Mouse (Mus musculus) hindbrain, embryonic 12.5 days (tissue): ENCODE data around the gene Gm10715. TPM values are rescaled to one million over a fixed set of nuclear protein-coding genes. Genes with fewer than 3 reads are reported as not detected.
"Not testable (repeated sequence)": the region's sequence is repeated elsewhere in the genome, so short reads cannot be mapped to it uniquely, and the experiment has no call there.

Experiments used
- ATAC-seq: fragments of 200-750 bp; cut with Nextera tagmentation; 2 replicates; pipeline ENCODE4 v1.8.0; 2017; ENCODE audit warnings: moderate TSS enrichment; ENCODE audit not compliant: low FRiP score
- H3K27ac ChIP-seq: fragments of 300-500 bp; sonication (generic); 2 replicates; pipeline ENCODE4 v1.5.1; 2016; ENCODE audit warnings: mild to moderate bottlenecking
- H3K27me3 ChIP-seq: fragments of 300-500 bp; sonication (generic); 2 replicates; pipeline ENCODE4 v1.6.1; 2016; ENCODE audit warnings: mild to moderate bottlenecking
- H3K36me3 ChIP-seq: fragments of 300-500 bp; sonication (generic); 2 replicates; pipeline ENCODE4 v1.6.1; 2016; ENCODE audit warnings: mild to moderate bottlenecking
- H3K4me1 ChIP-seq: fragments of 300-500 bp; sonication (generic); 2 replicates; pipeline ENCODE4 v1.6.1; 2016
- H3K4me2 ChIP-seq: fragments of 300-500 bp; sonication (generic); replicated peaks from 2 replicates; pipeline ENCODE4 v1.6.1; 2016; ENCODE audit warnings: mild to moderate bottlenecking
- H3K4me3 ChIP-seq: fragments of 300-500 bp; sonication (generic); 2 replicates; pipeline ENCODE4 v1.5.1; 2016; ENCODE audit warnings: mild to moderate bottlenecking
- H3K9ac ChIP-seq: fragments of 300-500 bp; sonication (generic); 2 replicates; pipeline ENCODE4 v1.6.1; 2016; ENCODE audit warnings: mild to moderate bottlenecking, moderate library complexity
- H3K9me3 ChIP-seq: fragments of 300-500 bp; sonication (generic); replicated peaks from 2 replicates; pipeline ENCODE4 v1.6.1; 2016; ENCODE audit warnings: mild to moderate bottlenecking
- WGBS: fragments of 180-500 bp; shearing (Covaris S2); methylation state at CpG from one replicate; pipeline ENCODE4 v1.1.7; 2016; 5-methylcytosine and 5-hydroxymethylcytosine counted together
- microRNA-seq: library from miRNA; unstranded; fragments of <30 nt; microRNA quantifications from one replicate; pipeline ENCODE4, GENCODE M21; 2017
- polyA plus RNA-seq: library from polyadenylated mRNA; unstranded; fragments of >200 nt; fragmentation: Nextera tagmentation; extraction: Ambion mirVana; gene quantifications from 2 replicates; pipeline ENCODE4 v1.2.1, GENCODE M21; 2016

Gene Gm10715
- polyA plus RNA-seq, 1 experiment from 2014 or later = not detected

DNA sequence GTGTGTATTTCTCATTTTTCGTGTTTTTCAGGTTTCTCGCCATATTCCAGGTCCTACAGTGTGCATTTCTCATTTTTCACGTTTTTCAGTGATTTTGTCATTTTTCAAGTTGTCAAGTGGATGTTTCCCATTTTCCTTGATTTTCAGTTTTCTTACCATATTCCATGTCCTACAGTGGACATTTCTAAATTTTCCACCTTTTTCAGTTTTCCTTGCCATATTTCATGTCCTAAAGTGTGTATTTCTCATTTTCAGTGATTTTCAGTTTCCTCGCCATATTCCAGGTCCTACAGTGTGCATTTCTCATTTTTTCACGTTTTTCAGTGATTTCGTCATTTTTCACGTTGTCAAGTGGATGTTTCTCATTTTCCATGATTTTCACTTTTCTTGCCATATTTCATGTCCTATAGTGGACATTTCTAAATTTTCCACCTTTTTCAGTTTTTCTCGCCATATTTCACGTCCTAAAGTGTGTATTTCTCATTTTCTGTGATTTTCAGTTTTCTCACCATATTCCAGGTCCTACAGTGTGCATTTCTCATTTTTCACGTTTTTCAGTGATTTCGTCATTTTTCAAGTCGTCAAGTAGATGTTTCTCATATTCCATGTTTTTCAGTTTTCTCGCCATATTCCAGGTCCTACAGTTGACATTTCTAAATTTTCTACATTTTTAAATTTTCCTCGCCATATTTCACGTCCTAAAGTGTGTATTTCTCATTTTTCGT, 7.2 kb upstream of the Gm10715 start:
- not testable (repeated sequence) for H3K27me3 ChIP-seq, H3K9ac ChIP-seq, H3K4me2 ChIP-seq, H3K4me1 ChIP-seq, ATAC-seq, H3K36me3 ChIP-seq, H3K4me3 ChIP-seq, H3K9me3 ChIP-seq, H3K27ac ChIP-seq
- WGBS = 64% methylated on average over 14 of the region's 16 CpGs

DNA sequence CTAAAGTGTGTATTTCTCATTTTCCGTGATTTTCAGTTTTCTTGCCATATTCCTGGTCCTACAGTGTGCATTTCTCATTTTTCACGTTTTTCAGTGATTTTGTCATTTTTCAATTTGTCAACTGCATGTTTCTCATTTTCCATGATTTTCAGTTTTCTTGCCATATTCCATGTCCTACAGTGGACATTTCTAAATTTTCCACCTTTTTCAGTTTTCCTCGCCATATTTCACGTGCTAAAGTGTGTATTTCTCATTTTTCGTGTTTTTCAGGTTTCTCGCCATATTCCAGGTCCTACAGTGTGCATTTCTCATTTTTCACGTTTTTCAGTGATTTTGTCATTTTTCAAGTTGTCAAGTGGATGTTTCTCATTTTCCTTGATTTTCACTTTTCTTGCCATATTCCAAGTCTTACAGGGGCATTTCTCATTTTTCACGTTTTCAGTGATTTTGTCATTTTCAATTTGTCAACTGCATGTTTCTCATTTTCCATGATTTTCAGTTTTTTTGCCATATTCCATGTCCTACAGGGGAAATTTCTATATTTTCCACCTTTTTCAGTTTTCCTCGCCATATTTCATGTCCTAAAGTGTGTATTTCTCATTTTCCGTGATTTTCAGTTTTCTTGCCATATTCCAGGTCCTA, 5.9 kb upstream of the Gm10715 start:
- not testable (repeated sequence) for H3K4me3 ChIP-seq, H3K36me3 ChIP-seq, H3K4me2 ChIP-seq, H3K9ac ChIP-seq, H3K9me3 ChIP-seq, H3K27me3 ChIP-seq, H3K27ac ChIP-seq, H3K4me1 ChIP-seq
- WGBS = 59% methylated on average over 2 of the region's 10 CpGs
- 0 out of 2 replicates have a peak, but pooled peaks have one; percentile 45 for ATAC-seq

DNA sequence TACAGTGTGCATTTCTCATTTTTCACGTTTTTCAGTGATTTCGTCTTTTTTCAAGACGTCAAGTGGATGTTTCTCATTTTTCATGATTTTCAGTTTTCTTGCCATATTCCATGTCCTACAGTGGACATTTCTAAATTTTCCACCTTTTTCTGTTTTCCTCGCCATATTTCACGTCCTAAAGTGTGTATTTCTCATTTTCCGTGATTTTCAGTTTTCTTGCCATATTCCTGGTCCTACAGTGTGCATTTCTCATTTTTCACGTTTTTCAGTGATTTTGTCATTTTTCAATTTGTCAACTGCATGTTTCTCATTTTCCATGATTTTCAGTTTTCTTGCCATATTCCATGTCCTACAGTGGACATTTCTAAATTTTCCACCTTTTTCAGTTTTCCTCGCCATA, 2.4 kb upstream of the Gm10715 start, which contains the start of gene Gm17535:
TSS of gene Gm17535 (plus strand) at position 301 of the 400 bp plus-strand sequence.
- not testable (repeated sequence) for ATAC-seq, H3K4me1 ChIP-seq, H3K27me3 ChIP-seq, H3K9ac ChIP-seq, H3K4me3 ChIP-seq, H3K4me2 ChIP-seq, H3K36me3 ChIP-seq, H3K27ac ChIP-seq, H3K9me3 ChIP-seq
- WGBS = 38% methylated on average over 1 of the region's 8 CpGs

DNA sequence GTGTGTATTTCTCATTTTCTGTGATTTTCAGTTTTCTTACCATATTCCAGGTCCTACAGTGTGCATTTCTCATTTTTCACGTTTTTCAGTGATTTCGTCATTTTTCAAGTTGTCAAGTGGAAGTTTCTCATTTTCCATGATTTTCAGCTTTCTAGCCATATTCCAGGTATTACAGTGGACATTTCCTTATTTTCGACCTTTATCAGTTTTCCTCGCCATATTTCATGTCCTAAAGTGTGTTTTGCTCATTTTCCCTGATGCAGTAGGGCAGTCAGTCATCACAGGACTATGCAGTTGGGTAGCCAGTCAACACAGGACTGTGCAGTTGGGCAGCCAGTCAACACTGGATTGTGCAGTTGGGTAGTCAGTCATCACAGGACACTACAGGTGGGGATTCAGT, 1.5 kb downstream of the Gm10715 start:
- WGBS = 64% methylated on average over 4 of the region's 4 CpGs
- not testable (repeated sequence) for H3K9ac ChIP-seq, H3K36me3 ChIP-seq, H3K27ac ChIP-seq, ATAC-seq, H3K4me1 ChIP-seq, H3K27me3 ChIP-seq, H3K4me3 ChIP-seq, H3K4me2 ChIP-seq
- peaks cover 13% of the 10 kb centered on the region for H3K9me3 ChIP-seq

Small RNAs within 50 kb of the gene (microRNA-seq; reads per million reads assigned to microRNA genes)
- not detected for gene Mir101c

Other genes starting within 250 kb of the Gm10715 start
- gene Gm10722, start 36.0 kb upstream of the Gm10715 start, polyA plus RNA-seq = not detected in 2 replicates
- not detected in 2 replicates for gene Gm11168, start 33.5 kb upstream of the Gm10715 start, polyA plus RNA-seq
- gene Gm10721, start 23.7 kb upstream of the Gm10715 start, polyA plus RNA-seq = 0.61 TPM in 1 of 2 replicates, not detected in the other
- not detected in 2 replicates for gene Gm10720, start 21.2 kb upstream of the Gm10715 start, polyA plus RNA-seq
- 0.61 and 0.63 TPM in 2 replicates for gene Gm10719, start 19.5 kb upstream of the Gm10715 start, polyA plus RNA-seq
- gene Gm10718, start 13.3 kb upstream of the Gm10715 start, polyA plus RNA-seq = not detected in 2 replicates
- gene Gm10717, start 11.5 kb upstream of the Gm10715 start, polyA plus RNA-seq = 0.90 and 1.5 TPM in 2 replicates
- gene Gm17535, start 2.3 kb upstream of the Gm10715 start, polyA plus RNA-seq = not detected in 2 replicates